Mouse (Mus musculus) MEL (cell line): ENCODE results near the gene Arpc3.

ENCODE experiments used
- CHD2 ChIP-seq: IDR thresholded peaks from 2 replicates; pipeline ENCODE4 v1.6.1; 2011; ENCODE audit warnings: low read length, improper control_type of control experiment
- CTCF ChIP-seq, 3 experiments: IDR thresholded peaks in 2 of 3; conservative IDR thresholded peaks in 1 of 3; 2 replicates each; pipeline ENCODE4 v1.5.1; 2011 to 2012; ENCODE audit warnings: low read length in 3 of 3, low read depth in 2 of 3, mild to moderate bottlenecking in 2 of 3, improper control_type of control experiment in 1 of 3, inconsistent platforms in 1 of 3, mixed read lengths in 1 of 3, moderate library complexity in 1 of 3; ENCODE audit not compliant: control insufficient read depth in 1 of 3, insufficient read depth in 1 of 3, poor library complexity in 1 of 3, severe bottlenecking in 1 of 3
- ELF1 ChIP-seq: IDR thresholded peaks from 2 replicates; pipeline ENCODE4 v1.6.1; 2014; ENCODE audit warnings: low read depth, mild to moderate bottlenecking, inconsistent platforms, low read length, improper control_type of control experiment, moderate library complexity
- EP300 ChIP-seq, 2 experiments: IDR thresholded peaks; 2 replicates each; pipeline ENCODE4 v1.6.1; 2011; ENCODE audit warnings: improper control_type of control experiment in 2 of 2, low read length in 2 of 2, low read depth in 1 of 2, mild to moderate bottlenecking in 1 of 2
- GATA1 ChIP-seq: IDR thresholded peaks from 2 replicates; pipeline ENCODE4 v1.6.1; 2011; ENCODE audit warnings: low read depth, low read length, improper control_type of control experiment
- MAX ChIP-seq: IDR thresholded peaks from 2 replicates; pipeline ENCODE4 v1.6.1; 2011; ENCODE audit warnings: low read length, improper control_type of control experiment
- MXI1 ChIP-seq: IDR thresholded peaks from 2 replicates; pipeline ENCODE4 v1.6.1; 2011; ENCODE audit warnings: mild to moderate bottlenecking, low read depth, low read length, improper control_type of control experiment
- POLR2A ChIP-seq, 2 experiments: IDR thresholded peaks; 2 replicates each; pipeline ENCODE4 v1.6.1; 2011 to 2012; ENCODE audit warnings: low read length in 2 of 2, mild to moderate bottlenecking in 2 of 2, control low read depth in 1 of 2, improper control_type of control experiment in 1 of 2, low read depth in 1 of 2, moderate library complexity in 1 of 2; ENCODE audit not compliant: control insufficient read depth in 1 of 2, insufficient read depth in 1 of 2, poor library complexity in 1 of 2
- POLR2AphosphoS5 ChIP-seq: IDR thresholded peaks from 2 replicates; pipeline ENCODE4 v1.6.1; 2012; ENCODE audit warnings: low read depth, borderline replicate concordance, mild to moderate bottlenecking, inconsistent platforms, low read length, moderate library complexity, mixed read lengths
- RCOR1 ChIP-seq: IDR thresholded peaks from 2 replicates; pipeline ENCODE4 v1.6.1; 2012; ENCODE audit warnings: low read depth, mild to moderate bottlenecking, inconsistent platforms, low read length, improper control_type of control experiment
- SMC3 ChIP-seq: IDR thresholded peaks from 2 replicates; pipeline ENCODE4 v1.6.1; 2011; ENCODE audit warnings: low read depth, low read length, improper control_type of control experiment
- TAL1 ChIP-seq: IDR thresholded peaks from 2 replicates; pipeline ENCODE4 v1.6.1; 2012; ENCODE audit warnings: mild to moderate bottlenecking, inconsistent platforms, low read length, moderate library complexity, mixed read lengths
- ZKSCAN1 ChIP-seq: IDR thresholded peaks from 2 replicates; pipeline ENCODE4 v1.6.1; 2012; ENCODE audit warnings: low read depth, mild to moderate bottlenecking, inconsistent platforms, low read length, improper control_type of control experiment, moderate library complexity

- TF ChIP-seq POLR2A (IDR thresholded peaks at IDR 0.05; ENCODE audit: control insufficient read depth in 1 of 2, insufficient read depth in 1 of 2, low read depth in 1 of 2, low read length in 2 of 2, poor library complexity in 1 of 2): peak; percentile 80 to 86
- TF ChIP-seq CTCF (IDR thresholded peaks at IDR 0.05 in 2 of 3, conservative IDR thresholded peaks at IDR 0.05 in 1 of 3; ENCODE audit: control insufficient read depth in 1 of 3, insufficient read depth in 1 of 3, low read depth in 2 of 3, low read length in 3 of 3, poor library complexity in 1 of 3, severe bottlenecking in 1 of 3): no peak
- no peak for TF ChIP-seq TAL1
- TF ChIP-seq POLR2AphosphoS5: 0 out of 2 replicates have a peak, but pooled peaks have one; percentile 36
- TF ChIP-seq ZKSCAN1: no peak
- TF ChIP-seq GATA1: peak; percentile 57; the same call in 1 of the 2 replicates
- TF ChIP-seq SMC3: no peak
- peak; percentile 96 for TF ChIP-seq MXI1
- TF ChIP-seq RCOR1: no peak
- TF ChIP-seq MAX: peak; percentile 92
- peak in 1 of 2 experiments; percentile 60; a peak in 1 of 4 replicates for TF ChIP-seq EP300 (IDR thresholded peaks at IDR 0.05; ENCODE audit: low read depth in 1 of 2, low read length in 2 of 2)
- TF ChIP-seq CHD2: peak; percentile 68; the same call in 1 of the 2 replicates
- peak; percentile 88 for TF ChIP-seq ELF1
Observed at GRCm38 (mm10) chr5:122372192-122372769, 19.4 kb upstream of the Arpc3 start, which contains the start of gene Fam216a.
